Mouse (Mus musculus) A20 (cell line): ENCODE data around the gene Speer4d.
"Not testable (repeated sequence)": the region's sequence is repeated elsewhere in the genome, so short reads cannot be mapped to it uniquely, and the experiment has no call there.

Source experiments
- DNase-seq: peaks from one replicate; pipeline ENCODE4 v3.0.0-alpha.2; 2011; ENCODE audit warnings: low read depth, low spot score

The Speer4d gene

DNA sequence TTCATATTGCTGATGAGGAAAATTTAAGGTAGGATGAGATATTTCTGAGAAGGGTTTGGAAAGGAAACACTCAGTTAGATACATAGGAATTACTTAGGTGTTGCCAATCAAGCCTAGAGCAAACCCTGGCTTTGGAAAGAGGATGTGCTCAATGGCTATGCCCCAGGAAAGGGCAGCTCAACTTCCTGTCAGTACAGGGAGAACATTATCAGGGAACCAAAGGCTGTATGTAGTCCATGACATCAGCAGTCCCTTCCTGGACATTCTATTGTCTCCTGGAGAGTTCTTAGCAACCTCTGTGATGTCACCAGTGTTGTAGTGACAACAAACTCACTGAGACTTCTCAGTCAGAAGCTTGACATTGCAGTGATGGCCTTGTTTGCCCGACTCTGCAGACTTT lies at the start of gene Speer4d:
Gene Speer4d (plus strand): TSS at position 301 of the 400 bp plus-strand sequence.
- DNase-seq = not testable (repeated sequence)

DNA sequence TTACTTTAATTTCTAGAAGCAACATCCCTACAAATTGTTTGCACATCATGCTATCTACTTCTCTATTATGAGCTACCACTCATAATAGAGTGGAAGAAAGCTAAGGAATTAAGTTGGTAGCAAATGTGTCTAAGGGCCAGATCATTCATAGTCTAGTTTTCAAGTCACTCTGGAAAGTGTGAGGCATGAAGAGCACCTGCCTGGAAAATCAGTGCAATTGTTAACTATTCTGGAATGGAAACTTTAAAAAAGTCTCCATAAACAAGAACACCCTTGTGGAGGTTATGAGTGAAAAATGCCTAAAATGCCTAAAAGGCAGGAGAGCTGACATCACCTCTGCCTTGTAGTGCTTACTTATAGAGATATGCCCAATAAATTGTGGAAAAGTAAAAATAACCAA lies 45.1 kb upstream of the Speer4d start:
- not testable (repeated sequence) for DNase-seq

DNA sequence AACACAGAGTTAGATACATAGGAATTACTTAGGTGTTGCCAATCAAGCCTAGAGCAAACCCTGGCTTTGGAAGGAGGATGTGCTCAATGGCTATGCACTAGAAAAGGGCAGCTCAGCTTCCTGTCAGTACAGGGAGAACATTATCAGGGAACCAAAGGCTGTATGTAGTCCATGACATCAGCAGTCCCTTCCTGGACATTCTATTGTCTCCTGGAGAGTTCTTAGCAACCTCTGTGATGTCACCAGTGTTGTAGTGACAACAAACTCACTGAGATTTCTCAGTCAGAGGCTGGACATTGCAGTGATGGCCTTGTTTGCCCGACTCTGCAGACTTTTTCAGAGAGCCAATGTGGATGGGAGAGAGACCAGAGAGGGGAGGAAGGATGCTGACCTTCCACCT lies 41.8 kb upstream of the Speer4d start, which contains the start of gene Gm21083:
Gene Gm21083 (plus strand): TSS at position 301 of the 400 bp plus-strand sequence.
- not testable (repeated sequence) for DNase-seq

DNA sequence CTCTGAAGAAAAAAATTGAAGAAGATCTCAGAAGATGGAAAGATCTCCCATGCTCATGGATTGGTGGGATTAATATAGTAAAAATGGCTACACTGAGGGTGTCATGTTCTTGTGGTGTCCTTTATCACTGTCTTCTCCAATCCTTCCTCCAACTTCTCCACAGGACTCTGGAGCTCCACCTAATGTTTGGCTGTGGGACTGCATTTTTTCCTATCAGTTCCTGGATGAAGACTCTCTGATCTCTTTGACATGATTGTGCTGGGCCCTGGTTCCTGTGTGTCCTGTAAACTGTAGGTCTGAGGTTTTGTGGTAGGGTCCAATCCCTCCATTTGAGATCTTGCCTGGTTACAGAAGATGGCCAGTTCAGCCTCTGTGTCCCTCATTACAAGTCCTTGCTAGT lies 32.5 kb upstream of the Speer4d start:
- DNase-seq = not testable (repeated sequence)

DNA sequence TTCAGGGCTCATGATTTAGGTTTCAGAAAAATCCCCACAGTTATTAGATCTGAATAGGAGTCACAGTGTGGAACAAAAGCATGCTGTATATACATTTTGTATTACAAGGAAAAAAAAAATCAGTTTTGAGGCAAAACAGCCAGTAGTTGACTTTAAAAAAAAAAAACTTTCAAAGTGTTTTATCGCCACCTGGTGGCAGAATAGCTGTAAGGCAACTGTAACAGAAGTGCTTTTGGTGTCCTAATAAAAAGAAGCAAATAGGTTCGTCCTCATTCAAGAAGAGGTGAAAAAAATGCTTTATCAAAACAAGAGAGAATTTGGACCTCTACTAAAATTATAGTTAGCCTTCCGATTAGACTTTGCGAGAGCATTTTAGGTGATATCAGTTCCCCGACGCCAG lies 30.6 kb upstream of the Speer4d start:
- DNase-seq = peak; percentile 22

DNA sequence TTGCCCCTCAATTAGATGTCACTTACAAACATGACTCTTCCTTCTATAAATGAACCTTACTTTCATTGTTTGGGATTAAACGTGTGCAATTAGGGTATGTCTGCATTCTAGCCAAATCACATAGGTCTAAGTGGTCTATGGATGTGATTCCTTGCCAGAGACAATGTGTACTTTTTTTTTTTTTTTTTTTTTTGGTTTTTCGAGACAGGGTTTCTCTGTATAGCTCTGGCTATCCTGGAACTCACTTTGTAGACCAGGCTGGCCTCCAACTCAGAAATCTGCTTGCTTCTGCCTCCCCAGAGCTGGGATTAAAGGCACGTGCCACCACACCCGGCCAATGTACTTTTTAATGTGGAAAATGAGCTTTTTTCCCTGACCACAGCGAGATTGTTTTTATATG lies 28.2 kb upstream of the Speer4d start:
- not testable (repeated sequence) for DNase-seq

DNA sequence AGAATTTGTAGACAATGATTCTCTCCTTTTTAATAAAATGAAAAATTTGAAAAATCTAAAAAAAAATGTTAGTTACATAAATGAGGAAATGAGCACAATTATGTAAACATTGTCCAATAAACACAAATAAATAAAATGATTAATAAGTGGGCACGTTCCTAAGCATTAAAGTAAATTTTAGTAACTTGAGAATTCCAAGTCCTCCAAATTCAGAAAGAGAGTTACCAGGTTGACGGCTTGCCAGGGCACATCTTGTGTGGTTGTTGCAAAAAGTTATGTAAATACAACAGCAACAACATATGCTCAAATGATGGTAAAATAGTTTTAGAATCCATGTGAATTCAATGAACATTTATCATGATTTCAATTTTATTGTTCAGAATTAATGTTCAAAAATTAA lies 27.3 kb upstream of the Speer4d start:
- not testable (repeated sequence) for DNase-seq

DNA sequence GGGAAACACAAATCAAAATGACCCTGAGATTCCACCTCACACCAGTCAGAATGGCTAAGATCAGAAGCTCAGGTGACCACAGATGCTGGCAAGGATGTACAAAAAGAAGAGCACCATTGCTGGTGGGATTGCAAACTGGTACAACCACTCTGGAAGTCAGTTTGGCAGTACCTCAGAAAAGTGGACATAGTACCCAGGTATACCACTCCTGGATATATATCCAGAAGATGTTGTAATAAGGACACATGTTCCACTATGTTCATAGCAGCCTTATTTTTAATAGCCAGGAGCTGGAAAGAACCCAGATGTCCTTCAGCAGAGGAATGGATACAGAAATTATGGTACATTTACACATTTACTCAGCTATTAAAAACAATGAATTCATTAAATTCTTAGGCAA lies 20.0 kb upstream of the Speer4d start:
- DNase-seq = not testable (repeated sequence)

DNA sequence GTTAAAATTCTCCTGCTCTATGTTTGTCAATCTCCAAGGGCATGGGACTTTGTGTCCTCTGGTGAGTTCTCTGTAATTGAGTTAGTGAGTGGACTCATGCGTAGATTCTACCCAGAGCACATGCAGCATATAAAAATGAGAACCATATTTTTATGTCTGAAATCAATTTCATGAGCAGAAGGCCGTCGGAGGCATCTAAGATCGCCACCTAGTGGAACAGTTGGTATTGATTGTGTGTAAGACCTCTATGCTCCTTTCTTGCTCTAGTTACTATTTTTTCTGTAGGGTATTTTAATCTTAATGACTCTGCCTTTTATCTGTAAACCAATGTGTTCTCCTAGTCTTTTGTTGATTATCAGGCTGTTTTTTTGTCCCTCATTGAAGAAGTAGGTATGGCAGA lies 18.5 kb upstream of the Speer4d start:
- DNase-seq = peak; percentile 26

DNA sequence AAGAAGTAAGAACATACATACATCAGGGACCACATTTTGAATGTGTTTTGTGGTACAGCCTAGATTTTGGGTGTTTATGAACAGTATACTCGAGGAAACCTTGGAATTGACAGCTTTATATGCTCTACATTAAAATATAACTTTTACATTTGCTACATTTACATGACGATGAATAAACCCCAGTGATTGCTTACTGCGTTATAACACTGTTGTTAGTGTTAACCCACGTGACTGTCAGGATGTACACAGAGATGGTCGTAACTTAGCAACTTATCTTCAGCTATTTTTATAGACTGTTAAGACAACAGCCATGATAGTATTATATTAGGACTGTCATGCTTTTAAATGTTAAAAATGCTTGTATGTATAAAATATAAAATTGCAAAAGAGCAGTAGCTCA lies 17.4 kb upstream of the Speer4d start:
- not testable (repeated sequence) for DNase-seq

DNA sequence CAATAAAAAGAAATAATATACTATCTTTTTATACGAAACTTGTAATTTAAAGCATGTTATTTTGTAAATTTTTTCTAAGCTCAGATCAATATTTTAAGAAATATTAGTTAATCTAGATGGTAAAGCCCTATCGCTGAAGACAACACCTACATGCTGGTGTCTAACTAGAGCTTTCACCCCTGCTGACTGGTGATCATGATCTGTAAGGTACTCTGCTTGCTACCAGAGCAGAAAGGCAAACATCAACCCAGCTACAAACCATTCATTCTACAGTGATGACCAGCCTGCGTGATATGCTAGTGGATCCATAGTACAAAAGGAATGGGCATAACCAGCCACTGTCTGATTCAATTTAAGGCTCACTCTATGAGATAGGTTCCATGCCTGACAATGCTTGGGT lies 16.9 kb upstream of the Speer4d start:
- not testable (repeated sequence) for DNase-seq

DNA sequence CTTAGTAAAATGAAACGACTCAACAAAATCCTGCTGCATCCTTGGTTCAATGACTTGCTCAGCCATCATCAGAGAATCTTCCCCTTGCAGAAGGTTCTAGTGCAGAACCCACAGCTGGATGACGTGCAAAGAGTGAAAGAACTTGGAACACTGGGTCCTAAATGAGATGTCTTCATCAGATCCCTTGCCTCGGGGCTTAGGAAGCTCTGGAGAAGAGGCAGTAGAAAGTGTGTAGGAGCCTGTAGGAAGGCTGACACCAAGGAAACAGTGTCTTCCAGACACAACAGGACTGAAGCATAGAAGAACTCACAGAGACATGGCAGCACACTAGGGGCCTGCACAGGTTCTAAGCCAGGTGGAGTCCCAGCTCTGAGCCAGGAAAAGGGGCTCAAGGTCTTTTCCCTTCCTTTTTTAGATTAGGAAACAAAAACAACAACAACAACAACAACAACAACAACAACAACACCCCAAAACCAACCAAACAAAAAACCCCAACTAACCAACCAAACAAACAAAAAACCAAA lies 16.4 kb upstream of the Speer4d start:
- DNase-seq = not testable (repeated sequence)

DNA sequence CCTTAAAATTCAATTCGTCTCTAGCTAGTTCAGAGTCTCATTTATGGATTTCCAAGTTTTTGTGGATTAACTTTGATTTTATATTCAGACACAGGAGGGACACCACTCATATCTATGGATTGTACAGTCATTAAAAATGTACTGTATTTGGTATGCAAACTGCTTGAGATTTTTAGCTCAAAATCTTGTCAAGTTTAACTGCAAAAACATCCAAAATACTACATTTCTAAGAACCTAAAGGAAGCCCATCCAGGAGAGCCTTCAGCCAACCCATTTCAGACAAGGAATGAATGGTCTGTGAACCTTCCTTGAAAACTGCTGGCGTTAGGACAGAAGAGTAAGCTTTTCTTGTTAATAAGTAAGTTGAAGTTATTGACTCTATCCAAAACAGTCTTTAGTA lies 15.9 kb upstream of the Speer4d start:
- DNase-seq = not testable (repeated sequence)

DNA sequence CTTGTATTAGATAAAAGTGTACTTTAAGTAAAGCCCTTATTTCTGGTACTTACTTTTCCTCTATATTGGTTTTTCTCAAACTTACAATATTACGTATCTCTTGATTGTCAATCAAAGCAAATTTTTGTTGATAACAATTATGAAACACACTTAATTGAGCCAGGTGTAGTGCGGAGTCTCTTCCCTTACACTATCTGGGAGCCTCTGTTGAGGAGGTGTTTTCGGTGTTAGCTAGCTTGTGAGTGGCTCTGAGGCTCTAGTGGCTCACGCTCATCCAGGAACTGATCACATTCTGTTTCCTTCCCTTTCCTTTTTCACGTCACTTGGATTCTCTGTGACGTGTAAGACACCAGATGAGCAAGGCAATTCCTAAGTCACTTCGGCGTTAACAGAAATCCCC lies 15.3 kb upstream of the Speer4d start:
- DNase-seq = not testable (repeated sequence)

DNA sequence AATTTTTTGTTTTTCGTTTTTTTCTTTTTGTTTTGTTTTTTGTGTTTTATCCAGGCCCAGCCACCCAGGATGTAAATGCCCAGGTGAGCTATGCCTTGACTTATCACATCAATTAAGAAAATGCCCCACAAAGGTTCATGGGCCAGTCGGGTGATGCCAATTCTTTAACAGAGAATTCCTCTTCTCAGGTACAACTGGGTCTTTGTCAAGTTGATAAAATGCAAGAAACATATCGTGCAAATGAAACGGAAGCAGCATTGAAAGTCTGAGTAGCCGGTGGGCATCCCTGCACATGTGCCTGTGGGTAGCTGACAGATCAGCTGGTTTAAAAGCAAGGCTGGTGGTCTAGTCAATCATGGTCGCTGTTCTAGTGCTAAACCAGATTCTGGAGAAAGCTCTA lies 12.2 kb upstream of the Speer4d start:
- DNase-seq = not testable (repeated sequence)

DNA sequence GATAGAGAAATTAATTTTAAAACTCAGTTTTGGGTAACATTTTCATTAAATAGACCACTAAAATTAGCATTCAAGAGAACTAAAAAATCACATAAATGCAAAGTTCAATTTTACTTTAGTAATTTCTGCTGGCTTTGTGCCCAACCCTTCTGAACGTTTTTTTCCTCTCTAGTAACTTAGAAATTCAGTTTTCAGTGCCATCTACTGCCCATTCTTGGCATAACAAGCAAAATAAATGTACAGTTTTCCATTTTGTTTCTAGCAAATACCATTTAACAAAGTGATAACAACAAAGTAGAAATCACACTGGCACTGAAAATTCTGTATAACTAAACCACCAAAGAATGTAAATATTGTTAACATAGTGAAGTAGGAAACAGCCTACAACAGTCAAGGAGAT lies 8.2 kb upstream of the Speer4d start:
- not testable (repeated sequence) for DNase-seq

DNA sequence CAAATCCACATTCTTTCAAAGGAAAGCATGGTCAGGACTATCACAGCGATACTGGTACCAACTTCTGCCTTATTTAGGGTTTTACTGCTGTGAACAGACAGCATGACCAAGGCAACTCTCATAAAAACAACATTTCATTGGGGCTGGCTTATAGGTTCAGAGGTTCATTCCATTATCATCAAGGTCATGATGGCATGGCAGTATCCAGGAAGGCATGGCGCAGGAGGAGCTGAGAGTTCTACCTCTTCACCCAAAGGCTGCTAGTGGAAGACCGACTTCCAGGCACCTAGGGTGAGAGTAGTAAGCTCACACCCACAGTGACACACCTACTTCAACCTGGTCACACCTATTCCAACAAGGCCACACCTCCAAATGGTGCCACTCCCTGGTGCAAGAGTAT lies 2.7 kb upstream of the Speer4d start:
- not testable (repeated sequence) for DNase-seq

DNA sequence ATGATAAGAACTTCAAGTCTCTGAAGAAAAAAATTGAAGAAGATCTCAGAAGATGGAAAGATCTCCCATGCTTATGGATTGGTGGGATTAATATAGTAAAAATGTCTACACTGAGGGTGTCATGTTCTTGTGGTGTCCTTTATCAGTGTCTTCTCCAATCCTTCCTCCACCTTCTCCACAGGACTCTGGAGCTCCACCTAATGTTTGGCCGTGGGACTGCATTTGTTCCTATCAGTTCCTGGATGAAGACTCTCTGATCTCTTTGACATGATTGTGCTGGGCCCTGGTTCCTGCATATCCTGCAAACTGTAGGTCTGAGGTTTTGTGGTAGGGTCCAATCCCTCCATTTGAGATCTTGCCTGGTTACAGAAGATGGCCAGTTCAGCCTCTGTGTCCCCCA lies 9.3 kb downstream of the Speer4d start:
- not testable (repeated sequence) for DNase-seq

DNA sequence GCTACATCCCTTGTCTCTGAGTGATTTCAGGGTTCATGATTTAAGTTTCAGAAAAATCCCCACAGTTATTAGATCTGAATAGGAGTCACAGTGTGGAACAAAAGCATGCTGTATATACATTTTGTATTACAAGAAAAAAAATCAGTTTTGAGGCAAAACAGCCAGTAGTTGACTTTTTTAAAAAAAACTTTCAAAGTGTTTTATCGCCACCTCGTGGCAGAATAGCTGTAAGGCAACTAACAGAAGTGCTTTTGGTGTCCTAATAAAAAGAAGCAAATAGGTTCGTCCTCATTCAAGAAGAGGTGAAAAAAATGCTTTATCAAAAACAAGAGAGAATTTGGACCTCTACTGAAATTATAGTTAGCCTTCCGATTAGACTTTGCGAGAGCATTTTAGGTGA lies 11.2 kb downstream of the Speer4d start:
- DNase-seq = not testable (repeated sequence)

DNA sequence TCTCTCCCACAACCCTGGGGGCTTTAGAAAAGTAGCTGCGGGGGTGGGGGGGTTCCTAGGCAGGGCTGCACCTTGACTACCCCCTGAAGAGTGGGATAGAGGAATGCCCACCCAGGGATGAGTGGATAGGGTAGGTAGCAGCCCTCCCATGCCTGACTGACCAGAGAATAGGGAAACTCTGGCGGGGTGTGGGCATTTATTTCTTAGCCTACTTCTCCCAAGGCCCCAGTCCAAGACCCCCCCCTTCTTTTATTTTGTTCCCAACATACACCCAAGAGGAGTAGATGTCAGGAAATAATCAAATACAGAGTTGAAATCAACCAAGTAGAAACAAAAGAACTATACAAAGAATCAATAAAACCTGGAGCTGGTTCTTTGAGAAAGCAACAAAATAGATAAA lies 18.8 kb downstream of the Speer4d start:
- not testable (repeated sequence) for DNase-seq

DNA sequence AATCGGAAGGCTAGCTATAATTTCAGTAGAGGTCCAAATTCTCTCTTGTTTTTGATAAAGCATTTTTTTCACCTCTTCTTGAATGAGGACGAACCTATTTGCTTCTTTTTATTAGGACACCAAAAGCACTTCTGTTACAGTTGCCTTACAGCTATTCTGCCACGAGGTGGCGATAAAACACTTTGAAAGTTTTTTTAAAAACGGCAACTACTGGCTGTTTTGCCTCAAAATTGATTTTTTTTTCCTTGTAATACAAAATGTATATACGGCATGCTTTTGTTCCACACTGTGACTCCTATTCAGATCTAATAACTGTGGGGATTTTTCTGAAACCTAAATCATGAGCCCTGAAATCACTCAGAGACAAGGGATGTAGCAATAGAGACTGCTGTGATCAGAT lies 26.8 kb downstream of the Speer4d start:
- DNase-seq = not testable (repeated sequence)

DNA sequence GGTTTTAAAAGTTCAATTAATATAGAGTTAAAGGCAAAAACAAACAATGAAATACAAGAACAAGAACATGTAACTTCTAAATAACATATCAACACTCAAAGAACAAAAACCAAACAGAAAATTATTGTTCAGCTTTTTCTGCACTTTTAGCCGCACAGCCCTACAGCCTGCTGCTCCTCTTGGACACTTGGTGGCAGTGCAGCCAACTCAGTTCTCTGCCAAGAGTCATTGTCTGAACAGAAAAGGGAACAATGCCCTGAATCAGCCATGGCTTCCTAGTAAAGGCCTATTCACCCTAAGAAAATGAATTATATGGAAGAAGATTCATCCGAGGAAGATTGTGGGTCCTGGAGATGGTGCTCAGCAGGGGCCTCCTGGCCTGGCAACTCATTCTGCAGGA lies 33.5 kb downstream of the Speer4d start:
- DNase-seq = not testable (repeated sequence)

DNA sequence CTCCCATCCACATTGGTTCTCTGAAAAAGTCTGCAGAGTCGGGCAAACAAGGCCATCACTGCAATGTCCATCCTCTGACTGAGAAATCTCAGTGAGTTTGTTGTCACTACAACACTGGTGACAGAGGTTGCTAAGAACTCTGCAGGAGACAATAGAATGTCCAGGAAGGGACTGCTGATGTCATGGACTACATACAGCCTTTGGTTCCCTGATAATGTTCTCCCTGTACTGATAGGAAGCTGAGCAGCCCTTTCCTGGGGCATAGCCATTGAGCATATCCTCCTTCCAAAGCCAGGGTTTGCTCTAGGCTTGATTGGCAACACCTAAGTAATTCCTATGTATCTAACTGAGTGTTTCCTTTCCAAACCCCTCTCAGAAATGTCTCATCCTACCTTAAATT lies 38.1 kb downstream of the Speer4d start, which contains the start of gene 4930572O03Rik:
Gene 4930572O03Rik (minus strand): TSS at position 101 of the 400 bp plus-strand sequence.
- DNase-seq = not testable (repeated sequence)

DNA sequence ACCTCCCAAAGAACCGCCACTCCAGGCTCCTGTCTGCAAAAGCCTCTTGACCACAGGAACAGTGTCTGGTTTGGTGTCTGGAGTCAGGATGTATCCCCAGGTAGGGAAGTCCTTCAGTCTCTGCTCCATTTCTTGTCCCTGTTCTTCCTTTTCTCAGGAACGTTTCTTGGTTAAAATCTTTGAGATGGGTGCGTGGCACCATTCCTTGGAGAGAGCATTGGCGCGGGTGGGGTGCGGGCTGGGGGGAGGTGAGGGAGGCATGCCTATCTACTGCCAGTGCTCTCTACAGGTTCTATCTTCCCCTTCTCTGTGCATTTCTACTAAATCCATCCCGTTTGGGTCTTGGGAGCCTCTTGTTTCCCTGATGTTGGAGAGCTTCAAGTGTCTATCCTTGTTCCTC lies 45.0 kb downstream of the Speer4d start:
- not testable (repeated sequence) for DNase-seq
